Mouse (Mus musculus) limb, embryonic 14.5 days (tissue): ENCODE measurements around the gene Fkbp2. TPM values are rescaled to one million over a fixed set of nuclear protein-coding genes. Genes with fewer than 3 reads are reported as not detected.

Experiments
- ATAC-seq: fragments of 200-750 bp; cut with Nextera tagmentation; 2 replicates; pipeline ENCODE4 v1.8.0; 2017; ENCODE audit warnings: low read depth, moderate number of reproducible peaks, moderate TSS enrichment; ENCODE audit not compliant: low FRiP score
- DNase-seq: peaks from one replicate; pipeline ENCODE4 v3.0.0-alpha.2; 2015; ENCODE audit warnings: low spot score
- H3K27ac ChIP-seq: fragments of 300-500 bp; sonication (generic); replicated peaks from 2 replicates; pipeline ENCODE4 v1.5.1; 2014; ENCODE audit warnings: low read depth, mild to moderate bottlenecking, low read length, moderate library complexity, mixed read lengths
- H3K27me3 ChIP-seq: fragments of 300-500 bp; sonication (generic); 2 replicates; pipeline ENCODE4 v1.6.1; 2014; ENCODE audit warnings: low read length, mixed read lengths; ENCODE audit not compliant: control insufficient read depth, insufficient read depth
- H3K36me3 ChIP-seq: fragments of 300-500 bp; sonication (generic); 2 replicates; pipeline ENCODE4 v1.6.1; 2014; ENCODE audit warnings: mild to moderate bottlenecking, low read length, moderate library complexity, mixed read lengths; ENCODE audit not compliant: control insufficient read depth, insufficient read depth
- H3K4me1 ChIP-seq: fragments of 300-500 bp; sonication (generic); 2 replicates; pipeline ENCODE4 v1.6.1; 2014; ENCODE audit warnings: antibody characterized with exemption, low read length, mixed read lengths; ENCODE audit not compliant: control insufficient read depth, insufficient read depth
- H3K4me2 ChIP-seq: fragments of 300-500 bp; sonication (generic); replicated peaks from 2 replicates; pipeline ENCODE4 v1.6.1; 2014; ENCODE audit warnings: low read depth, mild to moderate bottlenecking, low read length, moderate library complexity; ENCODE audit not compliant: severe bottlenecking
- H3K4me3 ChIP-seq: fragments of 300-500 bp; sonication (generic); replicated peaks from 2 replicates; pipeline ENCODE4 v1.5.1; 2014; ENCODE audit warnings: low read length
- H3K9ac ChIP-seq: fragments of 300-500 bp; sonication (generic); 2 replicates; pipeline ENCODE4 v1.6.1; 2014; ENCODE audit warnings: mild to moderate bottlenecking, low read depth, low read length, moderate library complexity; ENCODE audit not compliant: severe bottlenecking
- H3K9me3 ChIP-seq: fragments of 300-500 bp; sonication (generic); 2 replicates; pipeline ENCODE4 v1.6.1; 2016; ENCODE audit warnings: low read length; ENCODE audit not compliant: control insufficient read depth
- POLR2A ChIP-seq: fragments of 200-500 bp; IDR thresholded peaks from 2 replicates; pipeline ENCODE4 v1.8.0; 2012; ENCODE audit warnings: inconsistent platforms, mild to moderate bottlenecking, moderate library complexity, borderline replicate concordance; ENCODE audit not compliant: insufficient read depth, insufficient read length; ENCODE audit errors: extremely low read depth
- WGBS: fragments of 180-500 bp; shearing (Covaris S2); extraction: QIAGEN DNeasy Blood & Tissue Kit; methylation state at CpG from one replicate; pipeline ENCODE4 v1.1.7; 2014; 5-methylcytosine and 5-hydroxymethylcytosine counted together
- polyA plus RNA-seq, 2 experiments: library from polyadenylated mRNA; depleted of rRNA in 1 of 2; stranded (reverse) in 1 of 2; unstranded in 1 of 2; fragments of >200 nt; fragmentation: Nextera tagmentation in 1 of 2; extraction: Ambion mirVana in 1 of 2; gene quantifications; 2 replicates each; pipeline versions ENCODE4 v1.2.1 to v1.2.3; 2012 to 2014

Fkbp2 gene
- polyA plus RNA-seq, 2 experiments, result 73.3 to 80.5 TPM

GRCm38 (mm10) chr19:6951994-6952711, 28.1 kb downstream of the Fkbp2 start:
- Histone ChIP-seq H3K4me1 (peaks cover 18% of the 10 kb centered on the region), H3K4me3 (peak overlapping the region; percentile 62), H3K36me3 (peaks cover 38% of the 10 kb centered on the region), H3K4me2 (peak overlapping the region; percentile 98), H3K27me3 (no peaks in the 10 kb centered on the region), H3K27ac (peak overlapping the region; percentile 92), H3K9ac (peak overlapping the region; percentile 70), H3K9me3 (no peaks in the 10 kb centered on the region)
- DNase-seq, result peak; percentile 30
- 0 out of 2 replicates have a peak, but pooled peaks have one; percentile 4 for ATAC-seq
- WGBS, result 2% methylated on average over 31 of the region's 31 CpGs
- no peak for TF ChIP-seq POLR2A

GRCm38 (mm10) chr19:6951381-6951968, 28.8 kb downstream of the Fkbp2 start:
- Histone ChIP-seq H3K9ac (peak overlapping the region; percentile 70), H3K27ac (peak overlapping the region; percentile 92), H3K9me3 (no peaks in the 10 kb centered on the region), H3K36me3 (peaks cover 32% of the 10 kb centered on the region), H3K4me3 (peak overlapping the region; percentile 62), H3K4me1 (peaks cover 18% of the 10 kb centered on the region), H3K27me3 (no peaks in the 10 kb centered on the region), H3K4me2 (peak overlapping the region; percentile 98)
- WGBS, result under 1% methylated on average over 35 of the region's 35 CpGs
- DNase-seq (peak; percentile 92), ATAC-seq (peak; percentile 86)
- TF ChIP-seq POLR2A, result 0 out of 2 replicates have a peak, but pooled peaks have one; percentile 9

- peaks cover 28% of the 10 kb centered on the region for H3K36me3 ChIP-seq
- TF ChIP-seq POLR2A, result peak; percentile 67; the same call in 1 of the 2 replicates
- WGBS, result under 1% methylated on average over 28 of the region's 28 CpGs
- H3K9ac ChIP-seq, result peak overlapping the region; percentile 70
- H3K27me3 ChIP-seq, result no peaks in the 10 kb centered on the region
- peaks cover 18% of the 10 kb centered on the region for H3K4me1 ChIP-seq
- H3K4me3 ChIP-seq, result peak overlapping the region; percentile 62
- no peaks in the 10 kb centered on the region for H3K9me3 ChIP-seq
- H3K27ac ChIP-seq, result peak overlapping the region; percentile 92
- DNase-seq (peak; percentile 72), ATAC-seq (peak; percentile 48)
- H3K4me2 ChIP-seq, result peak overlapping the region; percentile 98
These were observed 29.6 kb downstream of the Fkbp2 start for GRCm38 (mm10) chr19:6950613-6951153.

GRCm38 (mm10) chr19:6949951-6950350, 30.4 kb downstream of the Fkbp2 start:
- peaks cover 26% of the 10 kb centered on the region for H3K36me3 ChIP-seq
- peak overlapping the region; percentile 62 for H3K4me3 ChIP-seq
- peaks cover 18% of the 10 kb centered on the region for H3K4me1 ChIP-seq
- peak overlapping the region; percentile 70; the same call in 1 of the 2 replicates for H3K9ac ChIP-seq
- no peaks in the 10 kb centered on the region for H3K27me3 ChIP-seq
- no peak for DNase-seq
- no peaks in the 10 kb centered on the region for H3K9me3 ChIP-seq
- TF ChIP-seq POLR2A, result no peak
- H3K4me2 ChIP-seq, result peak overlapping the region; percentile 98
- peak overlapping the region; percentile 92; the same call in 1 of the 2 replicates for H3K27ac ChIP-seq
- 67% methylated on average over 5 of the region's 5 CpGs for WGBS
- ATAC-seq, result no peak

- H3K4me3 ChIP-seq, result no peak overlapping the region
- peaks cover 18% of the 10 kb centered on the region for H3K4me1 ChIP-seq
- H3K36me3 ChIP-seq, result peaks cover 22% of the 10 kb centered on the region
- H3K9me3 ChIP-seq, result no peaks in the 10 kb centered on the region
- no peak for ATAC-seq
- 89% methylated on average over 5 of the region's 5 CpGs for WGBS
- H3K9ac ChIP-seq, result no peak overlapping the region
- H3K4me2 ChIP-seq, result no peak overlapping the region
- H3K27me3 ChIP-seq, result no peaks in the 10 kb centered on the region
- no peak for TF ChIP-seq POLR2A
- DNase-seq, result no peak
- no peak overlapping the region for H3K27ac ChIP-seq
These were observed 30.8 kb downstream of the Fkbp2 start for GRCm38 (mm10) chr19:6949532-6949931.
